Mouse (Mus musculus): ENCODE data around the gene Klhl31. TPM values are rescaled to one million over a fixed set of nuclear protein-coding genes. Genes with fewer than 3 reads are reported as not detected.
A peak's percentile ranks its signal among the peaks of the same experiment; 100 is the strongest.

The Klhl31 gene
- polyA plus RNA-seq, 1 experiment from 2014 or later: 0.33 TPM

- no peak for ATAC-seq (ENCODE audit: insufficient read depth)
- TF ChIP-seq CTCF (IDR thresholded peaks at IDR 0.05; ENCODE audit: low read depth): no peak
- DNase-seq: no peak
- 50% methylated on average over 3 of the region's 3 CpGs for WGBS
- Histone ChIP-seq H3K4me1 (ENCODE audit: insufficient read depth) (no peaks in the 10 kb centered on the region), H3K27ac (ENCODE audit: low read depth) (no peak overlapping the region), H3K9me3 (ENCODE audit: low read depth, low read length) (no peaks in the 10 kb centered on the region), H3K4me2 (no peak overlapping the region), H3K27me3 (ENCODE audit: insufficient read depth, low read length) (no peaks in the 10 kb centered on the region), H3K9ac (no peak overlapping the region), H3K36me3 (ENCODE audit: insufficient read depth) (no peaks in the 10 kb centered on the region), H3K4me3 (ENCODE audit: low read depth, low read length) (no peak overlapping the region)
These were observed 37.7 kb upstream of the Klhl31 start for GRCm38 (mm10) chr9:77598560-77598959.

GRCm38 (mm10) chr9:77602302-77603266, 33.7 kb upstream of the Klhl31 start:
- Histone ChIP-seq H3K27ac (ENCODE audit: low read depth) (no peak overlapping the region), H3K9me3 (ENCODE audit: low read depth, low read length) (no peaks in the 10 kb centered on the region), H3K4me1 (ENCODE audit: insufficient read depth) (no peaks in the 10 kb centered on the region), H3K27me3 (ENCODE audit: insufficient read depth, low read length) (no peaks in the 10 kb centered on the region), H3K4me3 (ENCODE audit: low read depth, low read length) (no peak overlapping the region), H3K4me2 (no peak overlapping the region), H3K9ac (no peak overlapping the region), H3K36me3 (ENCODE audit: insufficient read depth) (no peaks in the 10 kb centered on the region)
- WGBS: 85% methylated on average over 10 of the region's 10 CpGs
- no peak for ATAC-seq (ENCODE audit: insufficient read depth)
- no peak for TF ChIP-seq CTCF (IDR thresholded peaks at IDR 0.05; ENCODE audit: low read depth)
- DNase-seq: no peak

GRCm38 (mm10) chr9:77603965-77604509, 32.3 kb upstream of the Klhl31 start:
- ATAC-seq (ENCODE audit: insufficient read depth): no peak
- Histone ChIP-seq H3K27me3 (ENCODE audit: insufficient read depth, low read length) (no peaks in the 10 kb centered on the region), H3K4me1 (ENCODE audit: insufficient read depth) (no peaks in the 10 kb centered on the region), H3K9me3 (ENCODE audit: low read depth, low read length) (no peaks in the 10 kb centered on the region), H3K36me3 (ENCODE audit: insufficient read depth) (no peaks in the 10 kb centered on the region), H3K9ac (no peak overlapping the region), H3K4me2 (no peak overlapping the region), H3K27ac (ENCODE audit: low read depth) (no peak overlapping the region), H3K4me3 (ENCODE audit: low read depth, low read length) (no peak overlapping the region)
- no peak for DNase-seq
- 87% methylated on average over 1 of the region's 1 CpGs for WGBS
- TF ChIP-seq CTCF (IDR thresholded peaks at IDR 0.05; ENCODE audit: low read depth): no peak

- Histone ChIP-seq H3K27ac (ENCODE audit: low read depth) (no peak overlapping the region), H3K27me3 (ENCODE audit: insufficient read depth, low read length) (no peaks in the 10 kb centered on the region), H3K4me1 (ENCODE audit: insufficient read depth) (no peaks in the 10 kb centered on the region), H3K36me3 (ENCODE audit: insufficient read depth) (no peaks in the 10 kb centered on the region), H3K9me3 (ENCODE audit: low read depth, low read length) (no peaks in the 10 kb centered on the region), H3K9ac (no peak overlapping the region), H3K4me2 (no peak overlapping the region), H3K4me3 (ENCODE audit: low read depth, low read length) (no peak overlapping the region)
- no peak for ATAC-seq (ENCODE audit: insufficient read depth)
- 79% methylated on average over 6 of the region's 6 CpGs for WGBS
- TF ChIP-seq CTCF (IDR thresholded peaks at IDR 0.05; ENCODE audit: low read depth): no peak
- DNase-seq: no peak
These were observed 29.0 kb upstream of the Klhl31 start for GRCm38 (mm10) chr9:77607295-77607694.

- no peaks in the 10 kb centered on the region for H3K4me1 ChIP-seq (ENCODE audit: insufficient read depth)
- 17% methylated on average over 4 of the region's 7 CpGs for WGBS
- H3K36me3 ChIP-seq (ENCODE audit: insufficient read depth): no peaks in the 10 kb centered on the region
- no peak overlapping the region for H3K27ac ChIP-seq (ENCODE audit: low read depth)
- TF ChIP-seq CTCF (IDR thresholded peaks at IDR 0.05; ENCODE audit: low read depth): peak; percentile 74
- H3K4me3 ChIP-seq (ENCODE audit: low read depth, low read length): no peak overlapping the region
- no peak overlapping the region for H3K4me2 ChIP-seq
- H3K9ac ChIP-seq: no peak overlapping the region
- peak; percentile 47; the same call in 1 of the 2 replicates for ATAC-seq (ENCODE audit: insufficient read depth)
- DNase-seq: peak; percentile 82
- no peaks in the 10 kb centered on the region for H3K9me3 ChIP-seq (ENCODE audit: low read depth, low read length)
- H3K27me3 ChIP-seq (ENCODE audit: insufficient read depth, low read length): no peaks in the 10 kb centered on the region
These were observed 28.5 kb upstream of the Klhl31 start for GRCm38 (mm10) chr9:77607840-77608239.

GRCm38 (mm10) chr9:77610811-77611210, 25.5 kb upstream of the Klhl31 start:
- no peak overlapping the region for H3K27ac ChIP-seq (ENCODE audit: low read depth)
- DNase-seq: peak; percentile 18
- H3K4me3 ChIP-seq (ENCODE audit: low read depth, low read length): no peak overlapping the region
- peak; percentile 58 for TF ChIP-seq CTCF (IDR thresholded peaks at IDR 0.05; ENCODE audit: low read depth)
- no peak overlapping the region for H3K9ac ChIP-seq
- H3K27me3 ChIP-seq (ENCODE audit: insufficient read depth, low read length): no peaks in the 10 kb centered on the region
- no peaks in the 10 kb centered on the region for H3K4me1 ChIP-seq (ENCODE audit: insufficient read depth)
- no peaks in the 10 kb centered on the region for H3K36me3 ChIP-seq (ENCODE audit: insufficient read depth)
- ATAC-seq (ENCODE audit: insufficient read depth): no peak
- no peaks in the 10 kb centered on the region for H3K9me3 ChIP-seq (ENCODE audit: low read depth, low read length)
- no peak overlapping the region for H3K4me2 ChIP-seq

- Histone ChIP-seq H3K36me3 (ENCODE audit: insufficient read depth) (no peaks in the 10 kb centered on the region), H3K27ac (ENCODE audit: low read depth) (no peak overlapping the region), H3K27me3 (ENCODE audit: insufficient read depth, low read length) (no peaks in the 10 kb centered on the region), H3K9ac (no peak overlapping the region), H3K4me1 (ENCODE audit: insufficient read depth) (no peaks in the 10 kb centered on the region), H3K9me3 (ENCODE audit: low read depth, low read length) (no peaks in the 10 kb centered on the region), H3K4me3 (ENCODE audit: low read depth, low read length) (no peak overlapping the region), H3K4me2 (no peak overlapping the region)
- no peak for DNase-seq
- WGBS: 78% methylated on average over 4 of the region's 4 CpGs
- no peak for TF ChIP-seq CTCF (IDR thresholded peaks at IDR 0.05; ENCODE audit: low read depth)
- no peak for ATAC-seq (ENCODE audit: insufficient read depth)
These were observed 24.0 kb upstream of the Klhl31 start for GRCm38 (mm10) chr9:77612349-77612748.
